Mouse (Mus musculus): ENCODE results near the gene Dpp10. TPM values are rescaled to one million over a fixed set of nuclear protein-coding genes. Genes with fewer than 3 reads are reported as not detected.

The Dpp10 gene
- not detected in 2 replicates for polyA plus RNA-seq (2012)

GRCm38 (mm10) chr1:124044925-124045640, at the start of gene Dpp10:
Dpp10 (minus strand) TSS chr1:124045559.

